Mouse (Mus musculus): Measurements from ENCODE around the gene Ces2b. TPM values are rescaled to one million over a fixed set of nuclear protein-coding genes. Genes with fewer than 3 reads are reported as not detected.

Gene Ces2b
- 0.23 TPM in 1 of 2 replicates, not detected in the other for polyA plus RNA-seq (2016; fragmentation: Nextera tagmentation; extraction: Ambion mirVana)

- H3K27ac ChIP-seq = no peak within 1 kb of the TSS
- H3K4me3 ChIP-seq = no peak within 1 kb of the TSS
- no peak within 1 kb of the TSS for H3K9ac ChIP-seq
- H3K4me2 ChIP-seq (replicated peaks) = no peak within 1 kb of the TSS
- no peaks in the 10 kb centered on the region for H3K9me3 ChIP-seq
- H3K27me3 ChIP-seq = no peaks in the 10 kb centered on the region
- H3K36me3 ChIP-seq = no peaks in the 10 kb centered on the region
- WGBS = 72% methylated on average over 5 of the region's 5 CpGs
- H3K4me1 ChIP-seq = no peaks in the 10 kb centered on the region
- ATAC-seq (ENCODE audit: insufficient number of reproducible peaks, insufficient read depth, low FRiP score, low TSS enrichment) = no peak
These were observed at the start of gene Ces2b for GRCm38 (mm10) chr8:104831440-104831839. Gene Ces2b (plus strand): TSS chr8:104831572.

- Histone ChIP-seq H3K9ac (no peak overlapping the region), H3K9me3 (no peaks in the 10 kb centered on the region), H3K36me3 (no peaks in the 10 kb centered on the region), H3K4me2 (replicated peaks) (no peak overlapping the region), H3K4me1 (no peaks in the 10 kb centered on the region), H3K4me3 (no peak overlapping the region), H3K27me3 (no peaks in the 10 kb centered on the region), H3K27ac (no peak overlapping the region)
- WGBS = 70% methylated on average over 1 of the region's 1 CpGs
- no peak for ATAC-seq (ENCODE audit: insufficient number of reproducible peaks, insufficient read depth, low FRiP score, low TSS enrichment)
These were observed 44.3 kb upstream of the Ces2b start for GRCm38 (mm10) chr8:104787049-104787448.

GRCm38 (mm10) chr8:104788929-104789328 is 42.4 kb upstream of the Ces2b start:
- Histone ChIP-seq H3K4me3 (no peak overlapping the region), H3K36me3 (no peaks in the 10 kb centered on the region), H3K9me3 (no peaks in the 10 kb centered on the region), H3K4me1 (no peaks in the 10 kb centered on the region), H3K27me3 (no peaks in the 10 kb centered on the region), H3K9ac (no peak overlapping the region), H3K27ac (no peak overlapping the region), H3K4me2 (replicated peaks) (no peak overlapping the region)
- WGBS = 78% methylated on average over 2 of the region's 2 CpGs
- ATAC-seq (ENCODE audit: insufficient number of reproducible peaks, insufficient read depth, low FRiP score, low TSS enrichment) = no peak

- H3K4me2 ChIP-seq (replicated peaks) = no peak overlapping the region
- H3K36me3 ChIP-seq = no peaks in the 10 kb centered on the region
- H3K9ac ChIP-seq = no peak overlapping the region
- no peaks in the 10 kb centered on the region for H3K9me3 ChIP-seq
- no peak for ATAC-seq (ENCODE audit: insufficient number of reproducible peaks, insufficient read depth, low FRiP score, low TSS enrichment)
- H3K4me1 ChIP-seq = no peaks in the 10 kb centered on the region
- 59% methylated on average over 3 of the region's 3 CpGs for WGBS
- H3K27me3 ChIP-seq = no peaks in the 10 kb centered on the region
- H3K4me3 ChIP-seq = no peak overlapping the region
- no peak overlapping the region for H3K27ac ChIP-seq
These were observed 41.3 kb upstream of the Ces2b start for GRCm38 (mm10) chr8:104789886-104790680.

GRCm38 (mm10) chr8:104799385-104799784 is 32.0 kb upstream of the Ces2b start:
- Histone ChIP-seq H3K36me3 (no peaks in the 10 kb centered on the region), H3K27me3 (no peaks in the 10 kb centered on the region), H3K4me1 (no peaks in the 10 kb centered on the region), H3K4me2 (replicated peaks) (no peak overlapping the region), H3K4me3 (no peak overlapping the region), H3K9ac (no peak overlapping the region), H3K9me3 (no peaks in the 10 kb centered on the region), H3K27ac (no peak overlapping the region)
- WGBS = 86% methylated on average over 1 of the region's 1 CpGs
- ATAC-seq (ENCODE audit: insufficient number of reproducible peaks, insufficient read depth, low FRiP score, low TSS enrichment) = no peak

- no peak for ATAC-seq (ENCODE audit: insufficient number of reproducible peaks, insufficient read depth, low FRiP score, low TSS enrichment)
- no peaks in the 10 kb centered on the region for H3K36me3 ChIP-seq
- no peak overlapping the region for H3K9ac ChIP-seq
- 0 out of 2 replicates have a peak, but pooled peaks cover 3% of the 10 kb centered on the region for H3K4me1 ChIP-seq
- H3K9me3 ChIP-seq = no peaks in the 10 kb centered on the region
- 22% methylated on average over 2 of the region's 2 CpGs for WGBS
- H3K27ac ChIP-seq = no peak overlapping the region
- no peak overlapping the region for H3K4me3 ChIP-seq
- H3K4me2 ChIP-seq (replicated peaks) = no peak overlapping the region
- no peaks in the 10 kb centered on the region for H3K27me3 ChIP-seq
These were observed 25.2 kb upstream of the Ces2b start for GRCm38 (mm10) chr8:104806127-104806526.

- Histone ChIP-seq H3K27ac (no peak overlapping the region), H3K36me3 (no peaks in the 10 kb centered on the region), H3K4me2 (replicated peaks) (no peak overlapping the region), H3K4me1 (0 out of 2 replicates have a peak, but pooled peaks cover 3% of the 10 kb centered on the region), H3K27me3 (no peaks in the 10 kb centered on the region), H3K9me3 (no peaks in the 10 kb centered on the region), H3K9ac (no peak overlapping the region), H3K4me3 (no peak overlapping the region)
- no peak for ATAC-seq (ENCODE audit: insufficient number of reproducible peaks, insufficient read depth, low FRiP score, low TSS enrichment)
- WGBS = 74% methylated on average over 7 of the region's 7 CpGs
These were observed 22.6 kb upstream of the Ces2b start for GRCm38 (mm10) chr8:104808542-104809413.

GRCm38 (mm10) chr8:104809436-104809835 is 21.9 kb upstream of the Ces2b start:
- Histone ChIP-seq H3K4me1 (0 out of 2 replicates have a peak, but pooled peaks cover 3% of the 10 kb centered on the region), H3K4me3 (no peak overlapping the region), H3K9ac (no peak overlapping the region), H3K4me2 (replicated peaks) (no peak overlapping the region), H3K9me3 (no peaks in the 10 kb centered on the region), H3K36me3 (no peaks in the 10 kb centered on the region), H3K27me3 (no peaks in the 10 kb centered on the region), H3K27ac (no peak overlapping the region)
- no peak for ATAC-seq (ENCODE audit: insufficient number of reproducible peaks, insufficient read depth, low FRiP score, low TSS enrichment)
- 90% methylated on average over 3 of the region's 3 CpGs for WGBS

- no peak for ATAC-seq (ENCODE audit: insufficient number of reproducible peaks, insufficient read depth, low FRiP score, low TSS enrichment)
- no peaks in the 10 kb centered on the region for H3K36me3 ChIP-seq
- no peak overlapping the region for H3K9ac ChIP-seq
- H3K27me3 ChIP-seq = no peaks in the 10 kb centered on the region
- no peaks in the 10 kb centered on the region for H3K4me1 ChIP-seq
- H3K9me3 ChIP-seq = no peaks in the 10 kb centered on the region
- WGBS = 93% methylated on average over 1 of the region's 1 CpGs
- no peak overlapping the region for H3K4me2 ChIP-seq (replicated peaks)
- no peak overlapping the region for H3K27ac ChIP-seq
- H3K4me3 ChIP-seq = no peak overlapping the region
These were observed 4.5 kb upstream of the Ces2b start for GRCm38 (mm10) chr8:104826912-104827311.

- WGBS = 80% methylated on average over 3 of the region's 3 CpGs
- no peaks in the 10 kb centered on the region for H3K36me3 ChIP-seq
- H3K27ac ChIP-seq = no peak overlapping the region
- H3K4me1 ChIP-seq = no peaks in the 10 kb centered on the region
- H3K27me3 ChIP-seq = no peaks in the 10 kb centered on the region
- H3K4me3 ChIP-seq = no peak overlapping the region
- ATAC-seq (ENCODE audit: insufficient number of reproducible peaks, insufficient read depth, low FRiP score, low TSS enrichment) = no peak
- H3K9ac ChIP-seq = no peak overlapping the region
- H3K4me2 ChIP-seq (replicated peaks) = no peak overlapping the region
- no peaks in the 10 kb centered on the region for H3K9me3 ChIP-seq
These were observed 3.2 kb upstream of the Ces2b start for GRCm38 (mm10) chr8:104828221-104828620.

GRCm38 (mm10) chr8:104841360-104842078 is 10.1 kb downstream of the Ces2b start:
- Histone ChIP-seq H3K4me3 (no peak overlapping the region), H3K27ac (no peak overlapping the region), H3K4me1 (no peaks in the 10 kb centered on the region), H3K4me2 (replicated peaks) (no peak overlapping the region), H3K27me3 (no peaks in the 10 kb centered on the region), H3K9me3 (no peaks in the 10 kb centered on the region), H3K36me3 (no peaks in the 10 kb centered on the region), H3K9ac (no peak overlapping the region)
- no peak for ATAC-seq (ENCODE audit: insufficient number of reproducible peaks, insufficient read depth, low FRiP score, low TSS enrichment)
- WGBS = 83% methylated on average over 3 of the region's 3 CpGs
